In genomic region chr17:56832918-56833317, GRCm38 (mm10) we compare ENCODE assay signal across 31 mouse cellular contexts. TPM values are rescaled to one million over a fixed set of nuclear protein-coding genes. Genes with fewer than 3 reads are reported as not detected.
"Had no signal": no experiment of that assay in that cellular context is flagged by ENCODE, and none has a peak within 500 bp of the region (broad histone marks: within the 10 kb centered on the region; RNA-seq: fewer than 3 reads in every experiment).

No protein-coding gene starts in this region.

- H3K9ac ChIP-seq: heart, embryonic 13.5 days; heart, embryonic 15.5 days; hindbrain, embryonic 13.5 days; hindbrain, embryonic 15.5 days; kidney, embryonic 15.5 days; limb, embryonic 13.5 days; limb, embryonic 15.5 days; liver, embryonic 12.5 days had no signal

- ATAC-seq: hindbrain, postnatal 0 days; intestine, embryonic 16.5 days; liver, embryonic 12.5 days had no signal

- DNase-seq: gastrocnemius, postnatal 14 days; gastrocnemius, postnatal 36 days; heart, adult 11 months; heart, adult 2 months; heart, postnatal 14 days; heart, postnatal 36 days; kidney, adult 11 months; kidney, adult 2 months; kidney, adult 9 months; kidney, postnatal 14 days; kidney, postnatal 36 days; layer of hippocampus, adult 9-11 months; layer of hippocampus, postnatal 36 days; left cerebral cortex, postnatal 4 days had no signal

- H3K4me3 ChIP-seq: heart, adult 2 months; heart, embryonic 13.5 days; heart, embryonic 15.5 days; hindbrain, embryonic 13.5 days; hindbrain, embryonic 15.5 days; kidney, embryonic 15.5 days; limb, embryonic 13.5 days; limb, embryonic 15.5 days; liver, embryonic 12.5 days had no signal

- H3K27ac ChIP-seq: heart, adult 2 months; heart, embryonic 13.5 days; heart, embryonic 15.5 days; hindbrain, embryonic 13.5 days; hindbrain, embryonic 15.5 days; hindbrain, postnatal 0 days; kidney, embryonic 15.5 days; kidney, postnatal 0 days; limb, embryonic 13.5 days; limb, embryonic 15.5 days; liver, embryonic 12.5 days had no signal

- H3K4me2 ChIP-seq: heart, embryonic 11.5 days; heart, embryonic 13.5 days; heart, embryonic 15.5 days; hindbrain, embryonic 13.5 days; hindbrain, embryonic 15.5 days; kidney, embryonic 15.5 days; limb, embryonic 13.5 days; limb, embryonic 15.5 days; liver, embryonic 12.5 days had no signal

- H3K27me3 ChIP-seq: heart, embryonic 15.5 days had no signal

- H3K9me3 ChIP-seq: heart, embryonic 13.5 days; heart, embryonic 15.5 days; hindbrain, embryonic 13.5 days; hindbrain, embryonic 15.5 days; kidney, embryonic 15.5 days; limb, embryonic 13.5 days; limb, embryonic 15.5 days; liver, embryonic 12.5 days had no signal

- H3K36me3 ChIP-seq: heart, embryonic 13.5 days; heart, embryonic 15.5 days; hindbrain, embryonic 13.5 days; hindbrain, embryonic 15.5 days; kidney, embryonic 15.5 days; limb, embryonic 13.5 days; limb, embryonic 15.5 days; liver, embryonic 12.5 days had no signal

RNA-seq across cellular contexts. Expression of gene Acsbg2, which starts 41.3 kb away (rescaled TPM):
- polyA plus RNA-seq: heart, embryonic 11.5 days; heart, embryonic 13.5 days; heart, embryonic 15.5 days; hindbrain, embryonic 11.5 days; hindbrain, embryonic 15.5 days; hindbrain, postnatal 0 days; intestine, embryonic 14.5 days; intestine, embryonic 16.5 days; kidney, embryonic 15.5 days; kidney, postnatal 0 days; large intestine, adult 2 months; limb, embryonic 11.5 days; limb, embryonic 13.5 days; limb, embryonic 15.5 days; liver, adult 2 months; liver, embryonic 12.5 days had no signal
